ENCODE assay signal across 8 mouse cellular contexts in genomic region chr3:107333381-107334201, GRCm38 (mm10). TPM values are rescaled to one million over a fixed set of nuclear protein-coding genes. Genes with fewer than 3 reads are reported as not detected.
DNase-seq lines count a peak whose midpoint lies in the region; ATAC-seq and TF ChIP-seq lines count a peak whose summit lies in the region.

Rbm15 (minus strand) TSS chr3:107333673.

- ATAC-seq in heart, embryonic 11.5 days (replicated peaks; ENCODE audit: insufficient number of reproducible peaks, low FRiP score, low TSS enrichment), result peak; percentile 93
- peak; percentile 94 for ATAC-seq in kidney, embryonic 16.5 days (ENCODE audit: low FRiP score, low TSS enrichment)

- H3ac ChIP-seq in C2C12 (ENCODE audit: control insufficient read depth, insufficient read length, low read depth), result peak within 1 kb of the TSS; percentile 94
- peak within 1 kb of the TSS; percentile 91 for H3ac ChIP-seq in myocyte (ENCODE audit: control insufficient read depth, insufficient read length)

- H3K79me3 ChIP-seq in C2C12 (ENCODE audit: low read depth), result peaks cover 39% of the 10 kb centered on the region

- peaks cover 33% of the 10 kb centered on the region for H3K36me3 ChIP-seq in C2C12 (ENCODE audit: control insufficient read depth, insufficient read depth)
- H3K36me3 ChIP-seq in erythroblast, embryonic 14.5 days (ENCODE audit: control insufficient read depth), result peaks cover 38% of the 10 kb centered on the region
- peaks cover 11% of the 10 kb centered on the region for H3K36me3 ChIP-seq in heart, embryonic 11.5 days (ENCODE audit: control insufficient read depth, insufficient read depth, low read length)
- H3K36me3 ChIP-seq in kidney, embryonic 16.5 days (ENCODE audit: insufficient read depth, low read length), result peaks cover 18% of the 10 kb centered on the region
- H3K36me3 ChIP-seq in liver, adult 2 months (ENCODE audit: control insufficient read depth, insufficient read depth, low read length), result peaks cover 3% of the 10 kb centered on the region; the same call in 1 of the 2 replicates
- peaks cover 15% of the 10 kb centered on the region for H3K36me3 ChIP-seq in myocyte (ENCODE audit: control insufficient read depth, insufficient read depth)
- no peaks in the 10 kb centered on the region; the same call in 1 of the 2 replicates for H3K36me3 ChIP-seq in splenic B cell, adult 2 months (ENCODE audit: control insufficient read depth, insufficient read depth, low read length, poor library complexity, severe bottlenecking)

- peak within 1 kb of the TSS; percentile 97 for H3K9ac ChIP-seq in heart, embryonic 11.5 days (ENCODE audit: low read depth, low read length)
- H3K9ac ChIP-seq in kidney, embryonic 16.5 days (replicated peaks; ENCODE audit: low read length), result peak within 1 kb of the TSS; percentile 96
- peak within 1 kb of the TSS; percentile 86 for H3K9ac ChIP-seq in liver, adult 2 months (ENCODE audit: low read depth, low read length)

- TF ChIP-seq CTCF in C2C12 (IDR thresholded peaks at IDR 0.05; ENCODE audit: control insufficient read depth, insufficient read depth, insufficient read length), result no peak
- TF ChIP-seq CTCF in brain, embryonic 14.5 days (IDR thresholded peaks at IDR 0.05; ENCODE audit: borderline replicate concordance, extremely low read depth, insufficient read depth, insufficient read length), result no peak
- no peak for TF ChIP-seq CTCF in liver, adult 2 months (IDR thresholded peaks at IDR 0.05; ENCODE audit: low read depth, low read length)

- H3K4me1 ChIP-seq in erythroblast, embryonic 14.5 days (ENCODE audit: control insufficient read depth), result peaks cover 38% of the 10 kb centered on the region
- H3K4me1 ChIP-seq in heart, embryonic 11.5 days (ENCODE audit: control insufficient read depth, insufficient read depth, low read length), result peaks cover 19% of the 10 kb centered on the region
- H3K4me1 ChIP-seq in kidney, embryonic 16.5 days (ENCODE audit: insufficient read depth, low read length), result peaks cover 19% of the 10 kb centered on the region
- peaks cover 17% of the 10 kb centered on the region for H3K4me1 ChIP-seq in liver, adult 2 months (ENCODE audit: control insufficient read depth, insufficient read depth, low read length)

- peak; percentile 100 for DNase-seq in brain, embryonic 14.5 days (ENCODE audit: low read depth)
- DNase-seq in liver, adult 2 months (ENCODE audit: extremely low read depth, low read depth, low spot score), result peak; percentile 99
- DNase-seq in splenic B cell, adult 2 months (ENCODE audit: low read depth, low spot score), result peak; percentile 100

- WGBS in heart, embryonic 11.5 days (ENCODE audit: insufficient replicate concordance), result under 1% methylated on average over 62 of the region's 62 CpGs
- WGBS in kidney, embryonic 16.5 days, result under 1% methylated on average over 62 of the region's 62 CpGs
- under 1% methylated on average over 62 of the region's 62 CpGs for WGBS in liver, adult 2 months

- H3K27ac ChIP-seq in heart, embryonic 11.5 days (ENCODE audit: low read depth, low read length), result peak within 1 kb of the TSS; percentile 99
- peak within 1 kb of the TSS; percentile 96 for H3K27ac ChIP-seq in kidney, embryonic 16.5 days (ENCODE audit: low read length)
- peak within 1 kb of the TSS; percentile 85 for H3K27ac ChIP-seq in liver, adult 2 months (replicated peaks; ENCODE audit: insufficient read depth, low read depth, low read length)

- peak within 1 kb of the TSS; percentile 97 for H3K4me2 ChIP-seq in heart, embryonic 11.5 days
- peak within 1 kb of the TSS; percentile 75 for H3K4me2 ChIP-seq in kidney, embryonic 16.5 days (replicated peaks; ENCODE audit: low read depth, low read length)
- H3K4me2 ChIP-seq in myocyte (ENCODE audit: low read depth), result peak within 1 kb of the TSS; percentile 92

- H3K4me3 ChIP-seq in C2C12 (ENCODE audit: insufficient read depth, poor library complexity, severe bottlenecking) (peak within 1 kb of the TSS; percentile 89), myocyte (peak within 1 kb of the TSS; percentile 87)
- peak within 1 kb of the TSS; percentile 100 for H3K4me3 ChIP-seq in erythroblast, embryonic 14.5 days (replicated peaks)
- H3K4me3 ChIP-seq in heart, embryonic 11.5 days (ENCODE audit: low read depth, low read length), result peak within 1 kb of the TSS; percentile 86
- H3K4me3 ChIP-seq in kidney, embryonic 16.5 days (ENCODE audit: low read length), result peak within 1 kb of the TSS; percentile 99
- H3K4me3 ChIP-seq in liver, adult 2 months (ENCODE audit: insufficient read depth, low read depth, low read length), result peak within 1 kb of the TSS; percentile 87

- H3K79me2 ChIP-seq in C2C12 (ENCODE audit: control insufficient read depth, insufficient read depth), result peaks cover 43% of the 10 kb centered on the region
- peaks cover 10% of the 10 kb centered on the region; the same call in 1 of the 2 replicates for H3K79me2 ChIP-seq in liver, adult 2 months (ENCODE audit: control insufficient read depth, insufficient read depth, low read length)
- H3K79me2 ChIP-seq in myocyte (ENCODE audit: control insufficient read depth, insufficient read depth), result peaks cover 41% of the 10 kb centered on the region

- TF ChIP-seq POLR2A in brain, embryonic 14.5 days (IDR thresholded peaks at IDR 0.05; ENCODE audit: borderline replicate concordance, extremely low read depth, insufficient read depth, insufficient read length, poor library complexity, severe bottlenecking), result peak; percentile 27; the same call in 1 of the 2 replicates
- peak; percentile 88 for TF ChIP-seq POLR2A in liver, adult 2 months (IDR thresholded peaks at IDR 0.05; ENCODE audit: extremely low read depth, insufficient read depth, low read length)
- TF ChIP-seq POLR2A in myocyte (IDR thresholded peaks at IDR 0.05; ENCODE audit: insufficient read length, low read depth), result peak; percentile 81

- no peaks in the 10 kb centered on the region for H3K27me3 ChIP-seq in C2C12 (ENCODE audit: control insufficient read depth, insufficient read depth, insufficient read length)
- no peaks in the 10 kb centered on the region for H3K27me3 ChIP-seq in erythroblast, embryonic 14.5 days (ENCODE audit: control insufficient read depth)
- no peaks in the 10 kb centered on the region for H3K27me3 ChIP-seq in heart, embryonic 11.5 days (ENCODE audit: control insufficient read depth, insufficient read depth, low read length)
- H3K27me3 ChIP-seq in kidney, embryonic 16.5 days (ENCODE audit: insufficient read depth, low read length), result no peaks in the 10 kb centered on the region
- no peaks in the 10 kb centered on the region for H3K27me3 ChIP-seq in liver, adult 2 months (ENCODE audit: control insufficient read depth, insufficient read depth, low read length)
- no peaks in the 10 kb centered on the region for H3K27me3 ChIP-seq in myocyte (ENCODE audit: control insufficient read depth, insufficient read depth, insufficient read length)
- no peaks in the 10 kb centered on the region for H3K27me3 ChIP-seq in splenic B cell, adult 2 months (ENCODE audit: control insufficient read depth, insufficient read depth, low read length, poor library complexity, severe bottlenecking)

- H3K9me3 ChIP-seq in erythroblast, embryonic 14.5 days (ENCODE audit: control insufficient read depth, low read length), result no peaks in the 10 kb centered on the region
- no peaks in the 10 kb centered on the region for H3K9me3 ChIP-seq in heart, embryonic 11.5 days (replicated peaks; ENCODE audit: control insufficient read depth, low read length)
- H3K9me3 ChIP-seq in kidney, embryonic 16.5 days (ENCODE audit: low read length), result no peaks in the 10 kb centered on the region

TF ChIP-seq in C2C12, 6 proteins besides CTCF, POLR2A, EP300 and RAD21:
- no peak for TF ChIP-seq MYOD1 (IDR thresholded peaks at IDR 0.05; ENCODE audit: control insufficient read depth, insufficient read length, low read depth)
- TF ChIP-seq MAX (IDR thresholded peaks at IDR 0.05), result peak; percentile 65

TF ChIP-seq in myocyte, 11 proteins besides CTCF, POLR2A, EP300 and RAD21:
- TF ChIP-seq MAX (IDR thresholded peaks at IDR 0.05; ENCODE audit: low read depth) (peak; percentile 44), MYOD1 (IDR thresholded peaks at IDR 0.05; ENCODE audit: control insufficient read depth in 1 of 3, insufficient read length in 2 of 3, low read depth in 2 of 3) (peak in 1 of 3 experiments; percentile 48), TCF3 (IDR thresholded peaks at IDR 0.05; ENCODE audit: insufficient read length, low read depth) (no peak), CEBPB (IDR thresholded peaks at IDR 0.05; ENCODE audit: insufficient read depth, poor library complexity, severe bottlenecking) (no peak), USF1 (IDR thresholded peaks at IDR 0.05; ENCODE audit: low read depth) (peak; percentile 31), REST (IDR thresholded peaks at IDR 0.05; ENCODE audit: insufficient read depth, insufficient read length) (no peak), TCF12 (IDR thresholded peaks at IDR 0.05; ENCODE audit: insufficient read depth, poor library complexity, severe bottlenecking) (no peak), MYOG (IDR thresholded peaks at IDR 0.05; ENCODE audit: control insufficient read depth in 1 of 3, insufficient read depth in 1 of 3, insufficient read length in 2 of 3, low read depth in 2 of 3) (no peak), POLR2AphosphoS2 (IDR thresholded peaks at IDR 0.05; ENCODE audit: insufficient read length, low read depth) (peak; percentile 75), E2F4 (IDR thresholded peaks at IDR 0.05; ENCODE audit: insufficient read depth) (peak; percentile 62), SRF (IDR thresholded peaks at IDR 0.05; ENCODE audit: control insufficient read depth, insufficient read length, low read depth) (peak; percentile 81)

RNA-seq across cellular contexts. Expression of gene Rbm15, which starts in this region (rescaled TPM):
- polyA plus RNA-seq in C2C12 (2012; fragmentation: generic; extraction: Trizol), result 7.2 TPM
- 5.2 and 8.3 TPM in 2 replicates for polyA plus RNA-seq in brain, embryonic 14.5 days (2012; rRNA removed)
- 1.1 and 1.6 TPM in 2 replicates for polyA plus RNA-seq in erythroblast, embryonic 14.5 days (2012)
- 13.6 and 14.1 TPM in 2 replicates for polyA plus RNA-seq in heart, embryonic 11.5 days (2014; fragmentation: Nextera tagmentation; extraction: Ambion mirVana)
- 12.8 and 15.9 TPM in 2 replicates for polyA plus RNA-seq in kidney, embryonic 16.5 days (2015; fragmentation: Nextera tagmentation; extraction: Ambion mirVana)
- total RNA-seq in liver, adult 2 months (2014; rRNA removed), result 17.2 and 17.7 TPM in 2 replicates
- polyA plus RNA-seq in liver, adult 2 months (2012; rRNA removed), result 4.2 and 4.4 TPM in 2 replicates
- polyA plus RNA-seq in myocyte (2012; fragmentation: generic; extraction: Trizol), result 4.3 TPM

Comparison
In these comparisons a context has a peak if more than half of its experiments do, and no peak if none do; other contexts are left out.
1. Peak in every context shown above with its lines: DNase-seq, ATAC-seq, H3K4me3 ChIP-seq and H3K27ac ChIP-seq.
2. POLR2A ChIP-seq: peak in every context shown above with its lines; median percentile 88 in liver, adult 2 months; 81 in myocyte; 27 in brain, embryonic 14.5 days.